Mouse (Mus musculus) erythroblast, embryonic 14.5 days (primary cell): ENCODE measurements around the gene Fbxo31. TPM values are rescaled to one million over a fixed set of nuclear protein-coding genes. Genes with fewer than 3 reads are reported as not detected.

Experiments used
- H3K27me3 ChIP-seq: 2 replicates; pipeline ENCODE4 v1.6.1; 2012; ENCODE audit warnings: inconsistent platforms; ENCODE audit not compliant: control insufficient read depth
- H3K36me3 ChIP-seq: 2 replicates; pipeline ENCODE4 v1.6.1; 2012; ENCODE audit warnings: mild to moderate bottlenecking, inconsistent platforms; ENCODE audit not compliant: control insufficient read depth
- H3K4me1 ChIP-seq: 2 replicates; pipeline ENCODE4 v1.6.1; 2012; ENCODE audit warnings: inconsistent platforms; ENCODE audit not compliant: control insufficient read depth
- H3K4me3 ChIP-seq: replicated peaks from 2 replicates; pipeline ENCODE3; 2012; ENCODE audit warnings: moderate library complexity, mild to moderate bottlenecking, inconsistent platforms
- H3K9me3 ChIP-seq: 2 replicates; pipeline ENCODE4 v1.6.1; 2012; ENCODE audit warnings: low read length, inconsistent platforms, mixed read lengths; ENCODE audit not compliant: control insufficient read depth
- GATA1 ChIP-seq: IDR thresholded peaks from 2 replicates; pipeline ENCODE4 v1.6.1; 2012; ENCODE audit warnings: low read length, inconsistent platforms, mixed read lengths
- TAL1 ChIP-seq: IDR thresholded peaks from 3 replicates; pipeline ENCODE4 v1.6.1; 2012; ENCODE audit warnings: low read length, inconsistent platforms, mixed read lengths
- polyA plus RNA-seq: library from polyadenylated mRNA; stranded (reverse); fragments of >175 nt; gene quantifications from 2 replicates; pipeline ENCODE4 v1.2.3, GENCODE M21; 2012

Gene Fbxo31
- polyA plus RNA-seq, 1 experiment, result 1.6 TPM

DNA sequence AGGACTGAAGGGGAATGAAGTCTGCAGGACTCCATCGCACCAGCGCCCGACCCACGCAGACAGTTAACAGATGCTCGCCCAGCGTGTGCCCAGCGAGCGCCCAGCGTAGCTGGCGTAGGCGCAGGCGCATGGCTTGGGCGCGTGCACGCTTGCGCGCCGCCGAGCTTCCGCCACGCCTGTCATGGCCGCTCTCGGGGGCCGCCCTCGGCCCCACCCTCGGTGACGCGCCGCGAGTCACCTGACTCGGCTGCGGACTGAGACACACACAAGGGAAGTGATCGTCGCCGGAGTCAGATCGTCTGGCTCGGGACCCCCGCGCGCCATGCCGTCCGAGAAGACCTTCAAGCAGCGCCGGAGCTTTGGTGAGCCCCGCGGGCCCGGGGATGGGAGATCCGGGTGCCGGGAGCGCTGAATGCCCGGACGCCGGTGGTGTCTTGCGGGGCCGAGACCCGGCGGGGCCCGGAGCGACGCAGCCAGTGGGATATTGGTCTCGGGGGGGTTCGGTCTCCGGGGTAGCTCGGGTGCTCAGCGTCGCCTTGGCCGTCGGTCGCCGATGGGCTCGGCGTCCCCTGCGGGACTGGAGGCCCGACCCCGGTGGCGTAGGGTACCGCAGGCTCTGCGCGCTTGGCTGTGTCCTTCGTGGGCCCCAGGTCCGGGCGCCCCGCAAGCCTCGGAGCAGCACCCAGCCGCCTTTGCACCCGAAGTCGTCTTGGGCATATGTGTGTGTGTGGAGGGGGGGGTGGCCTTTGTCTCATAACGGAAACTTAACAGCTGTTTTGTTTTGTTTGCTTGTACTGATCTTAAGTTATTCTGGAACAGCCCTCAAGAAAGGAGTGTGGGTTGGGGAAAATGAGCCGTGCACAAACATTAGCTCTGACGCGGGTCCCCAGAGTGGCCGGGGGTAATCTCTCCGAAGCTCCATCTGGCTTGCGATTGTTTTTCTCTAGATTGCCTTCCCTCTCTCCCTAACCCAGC, 11.9 kb upstream of the Fbxo31 start, which contains the start of gene Map1lc3b:
Map1lc3b (plus strand) TSS at position 159 of the 975 bp plus-strand sequence.
- H3K4me3 ChIP-seq, result peak within 1 kb of the TSS; percentile 100
- no peaks in the 10 kb centered on the region for H3K9me3 ChIP-seq
- H3K36me3 ChIP-seq, result peaks cover 43% of the 10 kb centered on the region
- TF ChIP-seq GATA1, result no peak
- no peak for TF ChIP-seq TAL1
- no peaks in the 10 kb centered on the region for H3K27me3 ChIP-seq
- H3K4me1 ChIP-seq, result peaks cover 71% of the 10 kb centered on the region

DNA sequence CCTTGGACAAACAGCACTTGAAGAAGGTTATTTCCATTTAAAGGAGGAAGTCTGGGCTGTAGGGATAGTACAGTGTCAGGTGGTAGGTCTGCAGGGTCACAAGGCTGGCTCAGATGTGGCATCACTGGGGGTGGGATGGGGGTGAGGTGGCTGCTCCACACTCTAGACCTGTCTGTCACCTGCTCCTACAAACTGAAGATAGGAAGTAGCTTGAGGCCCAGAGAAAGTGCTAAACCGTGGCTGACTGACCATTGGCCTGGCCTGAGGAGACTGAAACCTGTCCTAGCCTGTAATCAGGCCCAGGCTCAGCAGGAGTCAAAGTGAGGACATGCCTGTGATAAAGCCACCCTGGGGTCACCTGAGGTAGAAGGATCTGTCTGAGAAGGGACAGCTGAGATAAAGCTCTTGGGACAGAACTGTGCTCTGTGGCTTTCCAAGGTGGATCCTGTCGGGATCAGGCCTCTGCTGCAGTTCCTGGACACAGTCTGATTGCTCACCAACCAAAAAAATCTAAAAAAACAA, 10.7 kb upstream of the Fbxo31 start:
- TF ChIP-seq TAL1, result no peak
- 0 out of 2 replicates have a peak, but pooled peaks have one; percentile 22 for TF ChIP-seq GATA1
- peaks cover 31% of the 10 kb centered on the region for H3K36me3 ChIP-seq
- H3K27me3 ChIP-seq, result no peaks in the 10 kb centered on the region
- H3K4me3 ChIP-seq, result peak overlapping the region; percentile 100
- H3K4me1 ChIP-seq, result peaks cover 77% of the 10 kb centered on the region
- H3K9me3 ChIP-seq, result no peaks in the 10 kb centered on the region

DNA sequence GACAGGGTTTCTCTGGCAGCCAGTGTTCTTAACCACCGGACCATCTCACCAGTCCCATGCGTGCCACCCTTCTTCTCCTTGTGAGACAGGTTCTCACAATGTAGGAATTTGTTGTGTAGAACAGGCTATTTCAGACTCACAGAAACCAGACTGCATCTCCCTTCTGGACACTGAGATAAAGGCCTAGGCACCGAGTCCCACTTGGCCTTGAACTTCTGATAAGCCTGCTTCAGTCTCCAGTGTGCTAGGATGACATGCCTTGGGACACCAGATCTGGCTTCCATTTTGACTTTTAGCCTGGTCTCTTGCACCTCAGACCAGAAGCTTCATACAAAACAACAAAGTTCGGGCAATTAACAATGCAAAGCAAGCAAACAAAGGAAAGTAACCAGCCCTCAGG, 10.1 kb upstream of the Fbxo31 start:
- no peaks in the 10 kb centered on the region for H3K9me3 ChIP-seq
- peak overlapping the region; percentile 100 for H3K4me3 ChIP-seq
- peaks cover 4% of the 10 kb centered on the region for H3K27me3 ChIP-seq
- peaks cover 81% of the 10 kb centered on the region for H3K4me1 ChIP-seq
- TF ChIP-seq GATA1 (peak; percentile 86), TAL1 (peak; percentile 94)
- H3K36me3 ChIP-seq, result peaks cover 26% of the 10 kb centered on the region

DNA sequence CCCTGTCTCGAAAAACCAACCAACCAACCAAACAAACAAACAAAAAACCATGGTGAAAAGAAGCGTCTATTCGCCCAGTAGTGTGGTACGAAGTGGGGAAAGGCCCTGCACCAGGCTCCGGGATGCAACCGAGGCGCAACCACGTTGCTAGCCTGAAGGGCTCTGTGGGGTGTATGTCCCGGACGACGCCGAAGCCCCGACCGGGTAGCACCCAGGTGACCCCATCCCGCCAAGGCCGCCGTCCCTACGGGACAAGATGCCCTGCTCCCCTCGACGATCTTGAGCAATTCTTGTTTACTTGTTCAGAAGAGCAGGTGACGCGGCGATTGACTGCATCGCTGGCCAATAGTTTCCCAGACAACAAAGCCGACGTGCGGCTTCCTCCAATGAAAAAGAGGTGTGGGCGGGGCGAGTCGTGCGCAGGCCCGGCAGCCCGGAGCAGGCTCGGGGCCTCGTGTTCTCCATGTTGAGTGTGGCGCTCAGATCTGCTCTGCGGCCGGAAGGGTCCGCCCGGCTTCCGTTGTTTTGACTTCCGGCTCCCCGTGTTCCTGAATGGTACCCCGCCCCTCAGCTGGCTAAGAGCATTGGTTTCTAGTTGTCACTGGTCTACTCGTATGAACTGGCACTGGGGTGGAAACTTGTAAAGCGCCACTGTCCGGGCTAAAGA, 6.7 kb upstream of the Fbxo31 start:
- H3K4me1 ChIP-seq, result peaks cover 64% of the 10 kb centered on the region
- H3K4me3 ChIP-seq, result peak overlapping the region; percentile 85
- TF ChIP-seq TAL1 (no peak), GATA1 (no peak)
- H3K9me3 ChIP-seq, result no peaks in the 10 kb centered on the region
- H3K27me3 ChIP-seq, result peaks cover 10% of the 10 kb centered on the region
- H3K36me3 ChIP-seq, result peaks cover 4% of the 10 kb centered on the region

DNA sequence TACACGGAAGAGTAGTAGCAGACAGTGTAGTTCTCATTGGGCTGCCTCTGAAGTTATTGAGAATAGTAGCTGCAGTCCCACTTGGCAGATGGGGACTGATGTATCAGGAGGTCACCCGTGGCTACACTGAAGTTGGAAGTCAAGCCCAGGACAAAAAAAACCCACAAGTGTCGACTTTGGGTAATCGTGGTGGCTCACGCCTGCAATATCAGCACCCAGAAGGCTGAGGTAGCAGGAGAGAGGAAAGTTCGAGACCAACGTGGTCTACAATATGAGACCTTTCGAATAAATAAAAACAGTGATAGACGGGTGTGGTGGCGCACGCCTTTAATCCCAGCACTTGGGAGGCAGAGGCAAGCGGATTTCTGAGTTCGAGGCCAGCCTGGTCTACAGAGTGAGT, 6.1 kb upstream of the Fbxo31 start:
- TF ChIP-seq GATA1, result no peak
- no peak for TF ChIP-seq TAL1
- Histone ChIP-seq H3K36me3 (peaks cover 4% of the 10 kb centered on the region), H3K9me3 (no peaks in the 10 kb centered on the region), H3K27me3 (peaks cover 10% of the 10 kb centered on the region), H3K4me1 (peaks cover 63% of the 10 kb centered on the region), H3K4me3 (peak overlapping the region; percentile 85)

DNA sequence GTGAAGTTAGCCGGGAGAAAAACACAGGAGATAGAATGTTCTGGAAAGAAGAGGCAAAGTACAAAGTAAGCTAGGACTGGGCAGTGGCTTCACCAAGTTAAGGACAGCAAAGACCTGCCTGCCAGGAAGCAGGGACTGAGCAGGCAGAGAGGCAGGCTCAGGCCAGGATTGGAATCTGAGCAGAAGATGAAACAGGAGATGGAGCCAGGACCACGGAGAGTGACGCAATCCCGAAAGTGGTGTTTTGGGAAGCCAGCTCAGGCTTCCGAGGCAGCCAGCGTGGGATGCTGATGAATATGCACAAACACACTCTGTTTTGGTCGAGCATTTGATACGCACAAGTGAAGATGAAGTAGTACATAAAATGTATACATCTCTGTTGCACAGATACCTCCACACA, 5.0 kb upstream of the Fbxo31 start:
- peaks cover 10% of the 10 kb centered on the region for H3K27me3 ChIP-seq
- TF ChIP-seq GATA1, result no peak
- no peaks in the 10 kb centered on the region for H3K36me3 ChIP-seq
- H3K9me3 ChIP-seq, result no peaks in the 10 kb centered on the region; the same call in 1 of the 2 replicates
- H3K4me3 ChIP-seq, result no peak overlapping the region
- H3K4me1 ChIP-seq, result peaks cover 63% of the 10 kb centered on the region

DNA sequence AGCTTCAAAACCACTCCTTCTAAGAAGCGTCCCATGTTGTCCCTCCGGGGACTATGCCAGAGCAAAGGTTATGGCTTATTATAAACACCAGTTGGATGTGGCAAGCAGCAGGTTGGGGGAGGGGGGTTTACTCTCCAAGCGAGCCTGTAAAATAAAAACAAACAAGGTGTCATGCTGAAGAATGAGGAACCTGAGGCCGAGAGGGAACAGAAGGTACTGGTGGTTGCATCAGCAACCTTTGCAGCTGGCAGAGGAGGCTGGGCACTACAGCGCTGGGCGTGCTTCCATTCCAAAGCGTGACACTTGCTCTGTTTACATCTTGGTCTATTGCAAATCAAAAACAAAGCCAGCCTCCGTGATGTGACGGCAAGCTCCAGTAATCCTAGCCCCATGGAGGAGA, 1.9 kb upstream of the Fbxo31 start:
- no peak overlapping the region for H3K4me3 ChIP-seq
- TF ChIP-seq GATA1 (no peak), TAL1 (no peak)
- H3K36me3 ChIP-seq, result no peaks in the 10 kb centered on the region
- H3K4me1 ChIP-seq, result peaks cover 56% of the 10 kb centered on the region
- H3K9me3 ChIP-seq, result no peaks in the 10 kb centered on the region; the same call in 1 of the 2 replicates
- peaks cover 10% of the 10 kb centered on the region for H3K27me3 ChIP-seq

DNA sequence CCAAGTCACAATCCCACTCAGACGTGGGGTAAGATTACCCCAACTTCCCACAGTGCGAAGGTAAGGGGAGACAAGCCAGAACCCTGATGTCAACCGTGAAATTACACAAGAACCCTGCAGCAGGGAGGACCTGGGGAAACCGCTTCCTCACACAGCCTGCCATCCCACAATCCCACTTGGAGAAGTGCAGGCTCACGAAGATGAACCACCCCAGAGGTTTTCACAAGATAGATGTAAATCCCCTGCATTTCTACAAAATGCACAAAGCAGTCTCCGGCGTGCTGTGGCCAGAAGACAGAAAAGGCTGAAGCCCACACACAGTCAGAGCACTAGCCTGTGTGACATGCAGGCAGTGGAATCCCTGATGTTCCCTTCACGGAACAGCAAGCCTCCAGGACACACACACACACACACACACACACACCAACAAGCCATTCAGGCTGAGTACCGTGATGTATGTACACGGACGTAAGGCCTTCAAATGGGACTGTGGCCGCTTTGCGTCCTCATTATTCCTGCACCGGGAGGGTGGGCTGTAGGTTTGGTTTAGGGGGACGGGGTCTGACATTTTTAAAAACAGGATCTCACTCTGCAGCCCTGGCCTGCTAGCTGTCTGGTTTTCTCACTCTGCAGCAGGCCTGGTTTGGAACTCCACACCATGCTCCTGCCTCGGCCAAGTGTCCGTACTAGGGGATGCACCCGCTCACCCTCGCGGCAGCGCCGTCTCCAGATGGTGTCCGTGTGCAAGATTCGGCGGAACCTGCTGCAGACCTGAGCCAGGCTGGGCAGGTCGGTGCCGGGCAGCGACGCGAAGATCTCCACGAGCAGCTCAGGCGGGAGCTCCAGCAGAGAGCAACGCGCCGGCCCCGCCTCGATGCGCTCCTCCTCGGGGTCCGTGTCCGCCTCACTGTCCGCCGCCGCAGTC, 593 bp downstream of the Fbxo31 start:
- Histone ChIP-seq H3K27me3 (peaks cover 2% of the 10 kb centered on the region), H3K9me3 (no peaks in the 10 kb centered on the region; the same call in 1 of the 2 replicates), H3K4me1 (peaks cover 62% of the 10 kb centered on the region), H3K36me3 (peaks cover 3% of the 10 kb centered on the region; the same call in 1 of the 2 replicates), H3K4me3 (peak overlapping the region; percentile 84)
- TF ChIP-seq GATA1 (no peak), TAL1 (no peak)
